Mouse (Mus musculus): ENCODE results near the gene Rell1.

Gene Rell1

GRCm38 (mm10) chr5:63952039-63952438 is 16.7 kb downstream of the Rell1 start:
- 86% methylated on average over 6 of the region's 6 CpGs for WGBS

DNA sequence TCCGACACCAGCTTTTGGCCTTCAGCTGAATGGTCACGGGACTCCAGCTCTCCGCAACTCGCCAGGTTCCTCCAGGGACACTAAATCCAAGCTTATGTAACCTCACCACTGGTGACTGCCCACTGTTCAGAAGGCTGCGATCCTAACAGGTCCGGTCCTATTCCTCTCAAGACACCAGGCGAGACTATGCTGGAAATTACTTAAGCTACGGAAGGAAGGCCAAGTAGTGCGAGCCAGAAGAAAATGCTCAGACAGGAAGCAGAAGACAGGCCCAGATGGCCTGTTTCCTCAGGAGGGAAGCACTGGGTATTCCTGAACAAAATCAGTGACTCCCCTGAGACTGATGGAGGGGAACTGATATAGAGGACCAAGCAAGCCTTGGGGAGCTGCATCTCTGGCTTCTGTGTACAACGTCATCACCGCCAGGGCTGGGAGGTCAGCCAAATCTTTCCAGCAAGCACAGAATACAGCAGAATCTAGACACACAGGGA is 17.2 kb downstream of the Rell1 start:
- 53% methylated on average over 11 of the region's 11 CpGs for WGBS

DNA sequence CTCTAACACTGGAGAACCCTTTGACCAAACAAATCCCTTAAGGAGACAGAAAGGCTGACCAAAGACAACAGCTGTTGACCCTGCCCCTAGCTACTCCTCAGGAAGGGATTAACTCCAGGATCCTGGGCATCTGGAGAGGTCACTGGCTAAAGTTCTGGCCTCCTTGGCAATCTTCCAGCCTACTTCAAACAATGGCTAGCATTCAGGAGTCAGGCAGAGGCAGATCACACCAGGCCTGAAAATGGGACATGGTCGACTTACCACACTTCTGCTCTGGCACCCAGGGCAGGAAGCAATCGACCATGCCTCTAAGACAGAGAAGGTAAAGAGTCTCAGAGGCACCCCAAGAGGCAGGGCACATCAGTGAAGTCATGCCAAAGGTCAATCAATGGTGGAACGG is 19.5 kb downstream of the Rell1 start:
- 50% methylated on average over 3 of the region's 3 CpGs for WGBS

- WGBS, result 62% methylated on average over 8 of the region's 8 CpGs
Measured at GRCm38 (mm10) chr5:63947526-63947925, 21.2 kb downstream of the Rell1 start.

DNA sequence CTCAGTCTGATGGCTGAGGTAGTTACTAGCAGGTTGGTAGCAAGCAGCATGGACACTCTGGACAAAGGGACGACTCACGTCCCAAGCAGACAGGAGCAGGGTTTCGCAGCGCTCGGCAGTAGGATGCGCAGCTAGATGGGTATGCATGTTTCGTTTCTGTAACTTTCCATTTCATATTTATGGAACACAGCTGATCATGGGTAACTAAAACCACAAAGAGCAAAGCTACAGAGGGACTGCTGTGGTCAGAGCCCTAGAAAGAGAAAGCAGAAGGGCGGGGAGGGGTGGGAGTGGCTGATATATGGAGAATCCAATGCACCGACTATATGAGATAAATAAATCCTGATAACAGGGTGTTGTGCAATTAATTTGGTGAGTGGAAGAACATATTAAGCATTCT is 25.4 kb downstream of the Rell1 start:
- WGBS, result 96% methylated on average over 9 of the region's 9 CpGs

- 77% methylated on average over 5 of the region's 5 CpGs for WGBS
Measured at GRCm38 (mm10) chr5:63941891-63942290, 26.8 kb downstream of the Rell1 start.

GRCm38 (mm10) chr5:63938575-63938974 is 30.1 kb downstream of the Rell1 start:
- 68% methylated on average over 4 of the region's 4 CpGs for WGBS

DNA sequence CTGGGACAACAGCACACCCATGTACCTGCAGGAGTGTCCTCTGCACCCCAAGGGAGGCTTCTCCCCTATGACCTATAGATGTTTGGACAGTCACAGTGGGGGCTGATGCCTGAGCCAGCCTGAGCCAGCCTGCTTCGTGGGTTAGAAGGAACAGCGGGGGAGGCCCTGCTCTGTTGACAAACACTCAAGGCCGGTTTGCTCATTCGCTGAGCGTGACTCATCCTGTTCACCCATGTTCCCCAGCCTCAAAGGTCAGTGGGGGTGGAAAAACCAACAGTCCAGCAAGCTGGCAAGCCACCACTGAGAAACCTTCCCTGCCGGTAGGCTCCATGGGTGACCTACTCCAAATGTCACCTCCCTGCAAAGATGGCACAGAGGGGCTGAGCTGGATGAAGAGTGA is 32.0 kb downstream of the Rell1 start:
- 71% methylated on average over 6 of the region's 6 CpGs for WGBS

DNA sequence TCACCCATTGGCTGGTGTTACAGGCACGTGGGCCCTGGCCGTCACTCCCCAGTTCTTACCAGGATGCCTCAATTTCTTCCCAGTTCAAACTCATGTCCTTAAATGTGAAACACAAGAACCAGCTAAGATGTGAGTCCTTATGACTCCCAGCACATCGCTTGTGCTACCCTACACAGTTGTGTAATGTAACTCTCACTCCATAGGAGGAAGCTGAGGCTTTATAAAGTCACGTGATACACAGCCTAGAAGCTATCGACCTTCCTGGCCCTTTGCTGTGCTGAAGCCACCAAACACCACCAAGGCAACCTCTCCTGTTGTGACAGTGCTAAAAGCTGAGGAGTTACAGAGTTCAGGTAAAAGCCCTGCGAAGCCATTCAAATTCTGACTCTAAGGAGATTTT is 33.1 kb downstream of the Rell1 start:
- WGBS, result 94% methylated on average over 6 of the region's 6 CpGs

DNA sequence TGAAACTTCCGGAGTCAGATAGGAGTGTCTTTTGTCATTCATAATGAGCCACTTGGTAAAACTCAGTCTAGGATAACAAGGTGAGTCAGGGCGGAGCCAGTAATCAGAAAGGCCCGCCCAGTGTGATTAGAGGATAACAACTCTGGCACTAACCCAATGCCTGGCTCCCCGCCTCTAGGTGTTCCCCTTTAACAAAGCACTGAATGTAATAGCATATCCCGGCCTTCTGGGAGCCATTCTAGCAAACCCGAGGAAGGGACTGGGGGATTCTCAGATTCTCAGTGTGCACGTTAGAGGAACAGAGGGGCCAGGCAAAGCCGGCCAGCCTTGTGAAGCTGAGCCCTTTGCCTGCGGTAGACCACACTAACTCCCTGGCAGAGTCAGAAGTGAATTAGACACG is 35.9 kb downstream of the Rell1 start:
- WGBS, result 59% methylated on average over 10 of the region's 10 CpGs

DNA sequence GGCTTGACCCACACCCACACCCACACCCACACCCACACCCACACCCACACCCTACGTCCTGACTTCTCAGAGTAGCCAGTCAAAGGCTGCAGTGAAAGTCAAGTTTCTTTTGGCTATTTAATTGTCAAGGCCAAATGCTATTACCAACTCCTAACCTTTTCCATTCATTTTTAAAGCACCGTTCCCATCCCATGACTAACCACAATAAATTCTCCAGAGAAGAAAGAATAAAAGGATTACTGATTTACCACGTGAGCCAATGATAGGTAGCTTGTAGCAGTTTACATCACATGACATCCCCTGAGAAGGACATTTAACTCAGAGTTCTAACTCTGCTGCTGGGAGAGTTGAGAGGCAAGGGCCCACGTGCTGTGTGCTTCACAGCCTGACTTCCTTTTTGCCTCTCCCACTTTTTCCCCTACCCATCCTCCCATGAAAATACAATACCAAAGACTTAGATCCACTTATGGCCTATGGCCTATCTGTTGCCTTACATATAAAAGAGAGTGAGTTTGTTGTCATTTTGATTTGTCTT is 37.8 kb downstream of the Rell1 start:
- WGBS, result 77% methylated on average over 4 of the region's 4 CpGs

DNA sequence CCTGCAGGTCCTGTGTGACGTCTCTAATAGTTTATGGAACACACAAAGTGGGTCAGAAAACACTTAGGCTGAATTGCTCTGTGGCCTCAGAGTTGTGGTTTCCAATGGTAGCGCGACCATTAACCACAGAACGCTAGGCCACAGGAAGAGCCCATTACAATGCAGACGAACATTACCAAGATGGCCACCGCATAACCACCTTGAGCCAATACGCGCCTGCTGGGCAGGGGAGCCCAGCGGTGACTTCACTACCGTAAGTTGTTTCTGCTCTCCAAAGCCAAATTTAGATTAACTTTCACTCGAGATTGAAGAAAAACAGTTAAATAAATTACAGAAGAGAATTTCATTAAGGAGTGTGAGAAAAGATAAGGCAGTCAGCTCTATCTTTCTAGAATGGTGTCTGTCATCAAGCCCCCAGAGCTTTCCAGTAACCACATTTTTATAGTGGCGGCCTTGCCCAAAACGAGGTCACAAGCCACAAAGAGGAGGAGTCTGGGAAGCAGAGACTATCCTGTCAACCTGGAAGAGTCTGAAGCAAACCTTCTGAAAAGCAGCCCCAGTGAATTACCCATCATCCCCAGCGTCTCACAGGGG is 43.6 kb downstream of the Rell1 start:
- WGBS, result 91% methylated on average over 14 of the region's 14 CpGs

DNA sequence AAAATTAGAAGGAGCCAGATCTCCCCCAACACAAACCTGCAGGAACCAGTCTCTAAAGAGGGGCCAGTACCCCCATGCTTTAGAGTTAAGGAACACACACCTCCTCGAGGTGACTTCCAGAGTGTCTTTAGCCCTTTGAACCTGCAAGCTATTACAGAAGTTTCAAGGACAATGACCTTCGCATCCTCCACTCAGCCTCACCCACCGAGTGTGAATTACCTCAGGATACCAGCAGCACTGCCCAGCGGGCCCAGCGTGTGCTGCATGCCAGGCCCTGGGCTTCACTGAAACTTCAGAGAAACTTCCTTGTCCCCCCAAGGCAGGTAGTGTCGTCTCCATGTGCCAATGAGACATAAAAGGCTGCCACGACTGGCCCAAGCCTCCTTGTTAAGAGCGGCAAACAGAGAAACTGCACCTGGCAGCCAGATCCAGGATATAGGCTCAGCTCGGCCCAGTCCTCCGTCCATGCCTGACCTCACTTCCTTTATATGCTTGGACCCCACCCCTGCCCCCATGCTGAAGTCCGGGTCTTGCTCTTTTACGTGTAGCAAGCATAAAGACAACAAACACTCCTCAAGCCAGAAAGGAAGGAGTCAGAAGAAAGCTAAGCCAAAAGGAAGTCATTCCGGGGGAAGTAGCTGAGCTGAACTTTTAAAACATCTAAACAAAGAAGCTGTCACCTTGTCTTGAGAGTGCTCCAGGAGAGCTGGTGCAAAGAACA is 45.2 kb downstream of the Rell1 start:
- WGBS, result 77% methylated on average over 13 of the region's 13 CpGs

DNA sequence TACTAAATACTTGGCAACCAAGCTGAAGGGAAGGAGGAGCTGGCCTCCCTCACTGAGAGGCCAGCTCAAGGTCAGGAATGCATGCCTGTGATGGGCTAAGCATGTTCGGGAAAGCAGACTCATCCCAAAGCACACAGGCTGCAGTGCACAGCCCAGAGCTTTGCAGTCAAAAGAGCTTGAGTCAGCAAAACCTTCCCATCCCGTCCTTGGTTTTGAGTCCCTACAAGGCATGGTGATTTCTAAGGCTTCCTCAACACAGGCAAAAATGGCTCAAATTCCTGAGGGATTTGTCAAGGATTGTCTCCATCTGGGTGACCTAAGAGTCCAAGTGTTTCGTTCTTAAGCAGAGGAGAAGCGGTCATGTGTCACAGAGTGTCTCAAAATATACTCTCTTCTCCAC is 50.5 kb downstream of the Rell1 start:
- WGBS, result 78% methylated on average over 4 of the region's 4 CpGs

GRCm38 (mm10) chr5:63916457-63917139 is 52.1 kb downstream of the Rell1 start:
- WGBS, result 92% methylated on average over 10 of the region's 10 CpGs

GRCm38 (mm10) chr5:63914896-63915295 is 53.8 kb downstream of the Rell1 start:
- 91% methylated on average over 1 of the region's 1 CpGs for WGBS

DNA sequence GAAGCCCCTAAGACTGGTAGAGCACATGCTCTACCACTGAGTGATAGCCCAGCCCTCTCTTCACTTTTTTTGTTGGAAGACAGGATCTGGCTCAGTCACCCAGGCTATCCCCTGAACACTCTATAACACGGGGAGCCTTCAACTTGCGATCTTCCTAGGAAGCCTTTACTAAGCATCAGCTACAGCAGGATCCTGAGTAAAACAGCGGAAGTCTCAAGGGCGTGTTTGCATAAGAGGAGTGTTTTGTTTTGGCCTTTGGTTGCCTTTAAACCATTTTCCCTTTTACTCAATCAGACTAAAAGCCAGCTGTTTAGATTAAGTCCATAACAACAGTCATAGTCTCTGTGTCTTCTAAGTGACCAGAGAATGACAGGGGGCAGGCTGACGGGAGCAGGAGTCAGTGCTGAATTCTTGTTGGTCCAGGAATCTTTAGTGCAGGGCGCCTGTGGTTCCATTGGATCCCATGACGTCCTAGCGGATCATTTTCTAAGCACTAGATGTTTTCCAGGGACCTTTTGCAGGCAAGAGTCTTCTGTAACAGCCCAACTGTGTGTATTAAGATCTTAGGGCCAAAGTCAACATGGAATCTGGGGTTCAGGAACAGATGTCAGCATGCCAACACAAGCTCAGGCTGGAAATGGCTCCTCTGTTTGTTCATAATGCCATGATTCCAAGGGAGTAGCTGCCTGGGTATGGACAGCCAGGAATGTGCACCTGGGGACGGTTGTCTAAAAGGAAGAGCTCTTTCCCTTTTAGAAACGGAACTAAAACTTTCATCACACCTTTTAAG is 58.3 kb downstream of the Rell1 start:
- 86% methylated on average over 10 of the region's 10 CpGs for WGBS

DNA sequence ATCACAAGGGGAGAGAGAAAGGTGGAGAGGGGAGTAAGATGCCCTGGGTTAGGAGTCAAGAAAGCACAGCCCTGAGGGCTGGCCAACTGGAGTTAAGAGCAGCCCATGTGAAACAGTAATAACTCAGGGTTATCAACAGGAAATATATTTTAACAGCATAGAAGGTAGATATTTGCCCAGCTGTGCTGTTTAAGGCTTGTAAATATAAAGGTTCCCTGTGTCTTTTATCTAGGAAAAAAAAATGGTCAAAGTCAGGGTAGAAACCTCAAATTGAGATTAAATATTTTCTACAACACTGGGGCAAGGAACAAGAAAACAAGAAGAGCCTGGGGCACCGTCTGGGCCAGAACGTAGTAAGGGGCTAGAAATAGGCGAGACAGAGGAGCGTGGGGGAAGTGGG is 61.2 kb downstream of the Rell1 start:
- 69% methylated on average over 4 of the region's 4 CpGs for WGBS

DNA sequence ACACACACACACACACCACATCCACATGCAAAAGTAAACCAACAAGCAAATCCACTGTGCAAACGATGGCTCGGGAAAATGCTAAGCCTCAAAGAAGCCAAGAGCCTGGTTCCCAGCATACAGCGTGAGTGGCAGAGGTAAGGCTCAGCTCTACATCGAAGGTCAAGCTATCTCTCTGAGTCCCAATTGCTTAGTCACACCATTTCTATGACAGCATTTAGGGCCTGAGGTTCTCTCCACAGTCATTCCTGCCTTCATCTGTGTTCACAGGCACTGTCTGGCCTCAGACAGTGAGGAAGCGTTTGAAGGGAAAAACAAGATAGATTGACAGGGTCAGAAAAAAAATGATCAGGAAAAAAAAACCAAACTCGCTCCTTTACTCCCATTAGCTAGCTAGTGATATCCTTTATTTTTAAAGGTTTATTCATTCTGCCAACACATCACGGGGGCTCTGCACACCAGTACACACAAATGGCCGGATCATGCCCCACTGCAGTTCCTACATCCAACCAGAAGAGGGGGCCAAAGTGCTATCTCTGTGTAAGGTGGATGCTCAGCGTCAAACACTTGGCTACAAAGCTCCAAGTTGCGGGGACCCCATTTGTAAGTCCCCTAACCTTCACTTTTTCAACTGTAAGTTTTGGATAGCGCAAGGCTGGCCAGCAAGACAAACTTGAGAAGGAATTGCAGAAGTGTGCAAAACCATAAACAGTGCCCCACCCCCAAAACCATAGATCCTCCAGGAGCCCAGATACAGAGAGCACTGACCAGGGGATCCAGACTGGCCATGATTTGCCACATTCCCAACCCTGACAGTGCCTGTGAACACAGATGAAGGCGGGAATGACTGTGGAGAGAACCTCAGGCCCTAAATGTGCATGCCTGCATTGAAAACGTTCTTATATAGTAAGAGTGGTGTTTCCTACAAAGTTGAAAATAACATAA is 62.3 kb downstream of the Rell1 start:
- 35% methylated on average over 13 of the region's 13 CpGs for WGBS

- WGBS, result 88% methylated on average over 3 of the region's 3 CpGs
Measured at GRCm38 (mm10) chr5:63903329-63903728, 65.4 kb downstream of the Rell1 start.

DNA sequence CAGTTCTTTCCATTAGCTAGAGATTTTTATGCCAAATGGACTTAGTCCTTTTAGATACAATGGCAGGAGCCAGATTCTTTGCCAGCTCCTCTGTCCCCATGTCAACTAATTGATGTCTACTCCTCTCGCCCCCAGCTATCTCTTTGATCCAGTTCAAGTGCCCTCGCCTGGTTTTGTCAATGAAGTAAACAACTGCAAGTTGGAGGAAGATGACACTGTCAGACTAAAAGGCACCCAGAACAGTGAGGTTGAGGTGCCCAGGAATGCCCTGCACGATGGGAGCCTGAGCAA is 70.9 kb downstream of the Rell1 start:
- 82% methylated on average over 3 of the region's 3 CpGs for WGBS

Measured in cerebral cortex, adult 2 months (tissue).